Mouse (Mus musculus): ENCODE measurements around the gene Hpse2.
A peak's percentile ranks its signal among the peaks of the same experiment; 100 is the strongest.

GRCm38 (mm10) chr19:42779531-42780155, 608.5 kb downstream of the Hpse2 start, which contains the start of gene Hps1:
- TF ChIP-seq MAX (IDR thresholded peaks at IDR 0.05; ENCODE audit: low read depth) (no peak), POLR2A (IDR thresholded peaks at IDR 0.05; ENCODE audit: insufficient read length, low read depth) (peak; percentile 83), CEBPB (IDR thresholded peaks at IDR 0.05; ENCODE audit: insufficient read depth, poor library complexity, severe bottlenecking) (no peak), POLR2AphosphoS2 (IDR thresholded peaks at IDR 0.05; ENCODE audit: insufficient read length, low read depth) (peak; percentile 86), USF1 (IDR thresholded peaks at IDR 0.05; ENCODE audit: low read depth) (peak; percentile 95), E2F4 (IDR thresholded peaks at IDR 0.05; ENCODE audit: insufficient read depth) (no peak), TCF12 (IDR thresholded peaks at IDR 0.05; ENCODE audit: insufficient read depth, poor library complexity, severe bottlenecking) (no peak), MYOD1 (IDR thresholded peaks at IDR 0.05; ENCODE audit: control insufficient read depth in 1 of 3, insufficient read length in 2 of 3, low read depth in 2 of 3) (peak in 1 of 3 experiments; percentile 43), TCF3 (IDR thresholded peaks at IDR 0.05; ENCODE audit: insufficient read length, low read depth) (no peak), MYOG (IDR thresholded peaks at IDR 0.05; ENCODE audit: control insufficient read depth in 1 of 3, insufficient read depth in 1 of 3, insufficient read length in 2 of 3, low read depth in 2 of 3) (peak in 1 of 3 experiments; percentile 38)
